Comparison of ENCODE assay signal across 24 mouse cellular contexts in genomic region chr5:141403741-141404140, GRCm38 (mm10).
DNase-seq lines count a peak whose midpoint lies in the region; ATAC-seq and TF ChIP-seq lines count a peak whose summit lies in the region.
"Had no signal": no experiment of that assay in that cellular context is flagged by ENCODE, and none has a peak within 500 bp of the region (broad histone marks: within the 10 kb centered on the region; RNA-seq: fewer than 3 reads in every experiment).

No protein-coding gene starts in this region.

- H3K36me3 ChIP-seq in forebrain, embryonic 13.5 days (ENCODE audit: poor library complexity, severe bottlenecking): no peaks in the 10 kb centered on the region
- no peaks in the 10 kb centered on the region for H3K36me3 ChIP-seq in forebrain, embryonic 10.5 days (replicated peaks)
- H3K36me3 ChIP-seq in forebrain, postnatal 0 days (ENCODE audit: insufficient read depth): no peaks in the 10 kb centered on the region
- no peaks in the 10 kb centered on the region for H3K36me3 ChIP-seq in forebrain, embryonic 15.5 days
- H3K36me3 ChIP-seq in midbrain, embryonic 11.5 days (ENCODE audit: control insufficient read depth, insufficient read depth, low read length): no peaks in the 10 kb centered on the region
- H3K36me3 ChIP-seq in midbrain, embryonic 15.5 days (replicated peaks): no peaks in the 10 kb centered on the region
- H3K36me3 ChIP-seq: embryonic facial prominence, embryonic 12.5 days; embryonic facial prominence, embryonic 15.5 days; hindbrain, embryonic 10.5 days; hindbrain, embryonic 13.5 days; intestine, embryonic 15.5 days had no signal

- no peak overlapping the region for H3K4me2 ChIP-seq in forebrain, embryonic 13.5 days
- H3K4me2 ChIP-seq in forebrain, postnatal 0 days (ENCODE audit: low read depth): no peak overlapping the region
- no peak overlapping the region for H3K4me2 ChIP-seq in forebrain, embryonic 15.5 days (replicated peaks)
- no peak overlapping the region for H3K4me2 ChIP-seq in midbrain, embryonic 11.5 days
- no peak overlapping the region for H3K4me2 ChIP-seq in midbrain, embryonic 15.5 days
- H3K4me2 ChIP-seq: embryonic facial prominence, embryonic 12.5 days; embryonic facial prominence, embryonic 15.5 days; heart, embryonic 11.5 days; hindbrain, embryonic 13.5 days; intestine, embryonic 15.5 days had no signal

- no peak overlapping the region for H3K9ac ChIP-seq in forebrain, embryonic 13.5 days
- no peak overlapping the region for H3K9ac ChIP-seq in forebrain, postnatal 0 days
- no peak overlapping the region for H3K9ac ChIP-seq in forebrain, embryonic 15.5 days (replicated peaks)
- no peak overlapping the region for H3K9ac ChIP-seq in midbrain, embryonic 11.5 days (ENCODE audit: low read length)
- no peak overlapping the region for H3K9ac ChIP-seq in midbrain, embryonic 15.5 days
- H3K9ac ChIP-seq: embryonic facial prominence, embryonic 12.5 days; embryonic facial prominence, embryonic 15.5 days; hindbrain, embryonic 13.5 days; intestine, embryonic 15.5 days had no signal

- H3K27me3 ChIP-seq in forebrain, embryonic 13.5 days: no peaks in the 10 kb centered on the region
- no peaks in the 10 kb centered on the region for H3K27me3 ChIP-seq in forebrain, embryonic 10.5 days (ENCODE audit: poor library complexity, severe bottlenecking)
- no peaks in the 10 kb centered on the region for H3K27me3 ChIP-seq in forebrain, postnatal 0 days (ENCODE audit: insufficient read depth, low read length)
- no peaks in the 10 kb centered on the region for H3K27me3 ChIP-seq in forebrain, embryonic 15.5 days
- no peaks in the 10 kb centered on the region for H3K27me3 ChIP-seq in midbrain, embryonic 11.5 days (ENCODE audit: control insufficient read depth, insufficient read depth, low read length)
- no peaks in the 10 kb centered on the region for H3K27me3 ChIP-seq in midbrain, embryonic 15.5 days (replicated peaks)
- H3K27me3 ChIP-seq: embryonic facial prominence, embryonic 12.5 days; embryonic facial prominence, embryonic 15.5 days; hindbrain, embryonic 13.5 days; intestine, embryonic 15.5 days had no signal

- 41% methylated on average over 8 of the region's 8 CpGs for WGBS in forebrain, embryonic 13.5 days
- WGBS in forebrain, embryonic 10.5 days: 81% methylated on average over 8 of the region's 8 CpGs
- 19% methylated on average over 8 of the region's 8 CpGs for WGBS in forebrain, postnatal 0 days
- 26% methylated on average over 8 of the region's 8 CpGs for WGBS in forebrain, embryonic 15.5 days
- 71% methylated on average over 8 of the region's 8 CpGs for WGBS in midbrain, embryonic 11.5 days
- 48% methylated on average over 8 of the region's 8 CpGs for WGBS in midbrain, embryonic 15.5 days

- no peak for DNase-seq in forebrain, embryonic 10.5 days (ENCODE audit: extremely low spot score, low spot score)
- DNase-seq in forebrain, postnatal 0 days: peak; percentile 32
- DNase-seq in midbrain, embryonic 11.5 days (ENCODE audit: low spot score, missing footprints): peak; percentile 76
- DNase-seq in thymus, postnatal 14 days: no peak
- DNase-seq: adrenal gland, adult 2 months; adrenal gland, postnatal 14 days; cerebellum, adult 18-20 months; cerebellum, adult 9-11 months; gastrocnemius, postnatal 10 days; gastrocnemius, postnatal 36 days; heart, postnatal 36 days; kidney, adult 11 months; kidney, adult 8-10 months had no signal

- ATAC-seq in forebrain, embryonic 13.5 days: 0 out of 2 replicates have a peak, but pooled peaks have one; percentile 10
- no peak for ATAC-seq in forebrain, postnatal 0 days
- ATAC-seq in forebrain, embryonic 15.5 days (replicated peaks): no peak
- ATAC-seq in midbrain, embryonic 11.5 days (ENCODE audit: low FRiP score): no peak
- ATAC-seq in midbrain, embryonic 15.5 days (replicated peaks): no peak
- ATAC-seq: CD4-positive, CD25-positive, alpha-beta regulatory T cell, adult 4 months; hindbrain, embryonic 16.5 days; intestine, embryonic 15.5 days had no signal

- H3K4me3 ChIP-seq in forebrain, embryonic 13.5 days: no peak overlapping the region
- H3K4me3 ChIP-seq in forebrain, embryonic 10.5 days: no peak overlapping the region
- no peak overlapping the region for H3K4me3 ChIP-seq in forebrain, postnatal 0 days (ENCODE audit: low read depth, low read length)
- H3K4me3 ChIP-seq in forebrain, embryonic 15.5 days: no peak overlapping the region
- H3K4me3 ChIP-seq in midbrain, embryonic 11.5 days (ENCODE audit: low read depth, low read length): no peak overlapping the region
- no peak overlapping the region for H3K4me3 ChIP-seq in midbrain, embryonic 15.5 days
- H3K4me3 ChIP-seq: embryonic facial prominence, embryonic 12.5 days; embryonic facial prominence, embryonic 15.5 days; hindbrain, embryonic 10.5 days; hindbrain, embryonic 13.5 days; intestine, embryonic 15.5 days had no signal

- H3K4me1 ChIP-seq in forebrain, embryonic 13.5 days: peaks cover 20% of the 10 kb centered on the region; the same call in 1 of the 2 replicates
- H3K4me1 ChIP-seq in forebrain, embryonic 10.5 days: peaks cover 18% of the 10 kb centered on the region
- peaks cover 8% of the 10 kb centered on the region for H3K4me1 ChIP-seq in forebrain, postnatal 0 days (ENCODE audit: insufficient read depth)
- H3K4me1 ChIP-seq in forebrain, embryonic 15.5 days: peaks cover 23% of the 10 kb centered on the region
- H3K4me1 ChIP-seq in midbrain, embryonic 11.5 days (ENCODE audit: control insufficient read depth, insufficient read depth, low read length): peaks cover 8% of the 10 kb centered on the region
- peaks cover 8% of the 10 kb centered on the region; the same call in 1 of the 2 replicates for H3K4me1 ChIP-seq in midbrain, embryonic 15.5 days

- no peaks in the 10 kb centered on the region for H3K9me3 ChIP-seq in forebrain, embryonic 13.5 days (replicated peaks)
- no peaks in the 10 kb centered on the region for H3K9me3 ChIP-seq in forebrain, embryonic 10.5 days
- H3K9me3 ChIP-seq in forebrain, postnatal 0 days (ENCODE audit: low read length): no peaks in the 10 kb centered on the region
- H3K9me3 ChIP-seq in forebrain, embryonic 15.5 days: no peaks in the 10 kb centered on the region
- no peaks in the 10 kb centered on the region for H3K9me3 ChIP-seq in midbrain, embryonic 11.5 days (ENCODE audit: control insufficient read depth, low read length)
- H3K9me3 ChIP-seq in midbrain, embryonic 15.5 days: no peaks in the 10 kb centered on the region
- H3K9me3 ChIP-seq: embryonic facial prominence, embryonic 12.5 days; embryonic facial prominence, embryonic 15.5 days; hindbrain, embryonic 10.5 days; hindbrain, embryonic 13.5 days; intestine, embryonic 15.5 days had no signal

- TF ChIP-seq CTCF in forebrain, postnatal 0 days (IDR thresholded peaks at IDR 0.05; ENCODE audit: low read depth): no peak

- no peak overlapping the region for H3K27ac ChIP-seq in forebrain, embryonic 13.5 days
- no peak overlapping the region for H3K27ac ChIP-seq in forebrain, embryonic 10.5 days
- H3K27ac ChIP-seq in forebrain, postnatal 0 days (ENCODE audit: low read depth, low read length): no peak overlapping the region
- no peak overlapping the region for H3K27ac ChIP-seq in forebrain, embryonic 15.5 days (replicated peaks)
- no peak overlapping the region for H3K27ac ChIP-seq in midbrain, embryonic 11.5 days (ENCODE audit: low read depth, low read length)
- no peak overlapping the region for H3K27ac ChIP-seq in midbrain, embryonic 15.5 days
- H3K27ac ChIP-seq: embryonic facial prominence, embryonic 12.5 days; embryonic facial prominence, embryonic 15.5 days; hindbrain, embryonic 10.5 days; hindbrain, embryonic 13.5 days; intestine, embryonic 15.5 days had no signal

Comparison
In these comparisons a context has a peak if more than half of its experiments do, and no peak if none do; other contexts are left out.
1. DNase-seq: peak in forebrain, postnatal 0 days (single experiment) and midbrain, embryonic 11.5 days (single experiment); none in forebrain, embryonic 10.5 days (single experiment) and thymus, postnatal 14 days (single experiment).